Mouse (Mus musculus): Measurements from ENCODE around the gene Taz.

Gene Taz

GRCm38 (mm10) chrX:74281732-74282394 is at the start of gene Taz, which contains the start of gene Dnase1l1:
Taz (plus strand) TSS chrX:74281912.
Dnase1l1 (minus strand) TSS chrX:74282337.
- peak; percentile 80 for DNase-seq (ENCODE audit: low spot score)

GRCm38 (mm10) chrX:74233196-74233595 is 48.5 kb upstream of the Taz start:
- DNase-seq (ENCODE audit: low spot score), result no peak

GRCm38 (mm10) chrX:74240332-74240731 is 41.4 kb upstream of the Taz start:
- no peak for DNase-seq (ENCODE audit: low spot score)

- no peak for DNase-seq (ENCODE audit: low spot score)
These were observed 38.3 kb upstream of the Taz start for GRCm38 (mm10) chrX:74243396-74243795.

- peak; percentile 53 for DNase-seq (ENCODE audit: low spot score)
These were observed 37.9 kb upstream of the Taz start for GRCm38 (mm10) chrX:74243807-74244206.

- no peak for DNase-seq (ENCODE audit: low spot score)
These were observed 37.1 kb upstream of the Taz start for GRCm38 (mm10) chrX:74244614-74245083.

- no peak for DNase-seq (ENCODE audit: low spot score)
These were observed 36.6 kb upstream of the Taz start for GRCm38 (mm10) chrX:74245107-74245506.

GRCm38 (mm10) chrX:74245687-74246086 is 36.0 kb upstream of the Taz start:
- peak; percentile 33 for DNase-seq (ENCODE audit: low spot score)

- peak; percentile 75 for DNase-seq (ENCODE audit: low spot score)
These were observed 35.5 kb upstream of the Taz start for GRCm38 (mm10) chrX:74246213-74246681.

GRCm38 (mm10) chrX:74246693-74247092 is 35.0 kb upstream of the Taz start:
- no peak for DNase-seq (ENCODE audit: low spot score)

GRCm38 (mm10) chrX:74248651-74249050 is 33.1 kb upstream of the Taz start:
- DNase-seq (ENCODE audit: low spot score), result no peak

GRCm38 (mm10) chrX:74249615-74250014 is 32.1 kb upstream of the Taz start, which contains the start of gene Flna:
Flna (minus strand) TSS chrX:74249820.
- no peak for DNase-seq (ENCODE audit: low spot score)

GRCm38 (mm10) chrX:74254153-74254887 is 27.4 kb upstream of the Taz start, which contains the start of gene Emd:
Emd (plus strand) TSS chrX:74254687.
- peak; percentile 82 for DNase-seq (ENCODE audit: low spot score)

- no peak for DNase-seq (ENCODE audit: low spot score)
These were observed 26.7 kb upstream of the Taz start for GRCm38 (mm10) chrX:74254888-74255565.

- no peak for DNase-seq (ENCODE audit: low spot score)
These were observed 24.0 kb upstream of the Taz start for GRCm38 (mm10) chrX:74257746-74258145.

GRCm38 (mm10) chrX:74269736-74270061 is 12.0 kb upstream of the Taz start:
- no peak for DNase-seq (ENCODE audit: low spot score)

GRCm38 (mm10) chrX:74270062-74270901 is 11.4 kb upstream of the Taz start, which contains the start of gene Rpl10:
Rpl10 (plus strand) TSS chrX:74270812.
- peak; percentile 90 for DNase-seq (ENCODE audit: low spot score)

GRCm38 (mm10) chrX:74270902-74271551 is 10.7 kb upstream of the Taz start:
- no peak for DNase-seq (ENCODE audit: low spot score)

- no peak for DNase-seq (ENCODE audit: low spot score)
These were observed 8.0 kb upstream of the Taz start for GRCm38 (mm10) chrX:74273422-74274322.

GRCm38 (mm10) chrX:74277916-74278315 is 3.8 kb upstream of the Taz start:
- DNase-seq (ENCODE audit: low spot score), result no peak
